Mouse (Mus musculus): ENCODE data around the gene Sap18. TPM values are rescaled to one million over a fixed set of nuclear protein-coding genes. Genes with fewer than 3 reads are reported as not detected.
"Not testable (repeated sequence)": the region's sequence is repeated elsewhere in the genome, so short reads cannot be mapped to it uniquely, and the experiment has no call there.

Sap18 gene
- polyA plus RNA-seq, 1 experiment from 2014 or later: 28.5 TPM

- peaks cover 54% of the 10 kb centered on the region for H3K36me3 ChIP-seq
- H3K9me3 ChIP-seq (replicated peaks): no peaks in the 10 kb centered on the region
- H3K27me3 ChIP-seq: no peaks in the 10 kb centered on the region
- no peak overlapping the region for H3K27ac ChIP-seq
- WGBS: 82% methylated on average over 10 of the region's 10 CpGs
- no peak overlapping the region for H3K4me2 ChIP-seq
- no peak overlapping the region for H3K9ac ChIP-seq
- no peaks in the 10 kb centered on the region for H3K4me1 ChIP-seq
- no peak for ATAC-seq (replicated peaks; ENCODE audit: low FRiP score)
- H3K4me3 ChIP-seq (replicated peaks): no peak overlapping the region
Observed at GRCm38 (mm10) chr14:57835157-57835556, 37.2 kb downstream of the Sap18 start.

- no peak for ATAC-seq (replicated peaks; ENCODE audit: low FRiP score)
Observed at GRCm38 (mm10) chr14:57844535-57844934, 46.6 kb downstream of the Sap18 start.

GRCm38 (mm10) chr14:57848061-57848460, 50.1 kb downstream of the Sap18 start:
- H3K9ac ChIP-seq; H3K27me3 ChIP-seq; ATAC-seq (replicated peaks; ENCODE audit: low FRiP score); H3K27ac ChIP-seq; H3K9me3 ChIP-seq (replicated peaks); H3K4me1 ChIP-seq; H3K4me2 ChIP-seq; H3K4me3 ChIP-seq (replicated peaks): not testable (repeated sequence)
- 85% methylated on average over 5 of the region's 5 CpGs for WGBS
- H3K36me3 ChIP-seq: peaks cover 66% of the 10 kb centered on the region

More at GRCm38 (mm10) chr14:57844535-57844934, 46.6 kb downstream of the Sap18 start:
- 91% methylated on average over 3 of the region's 3 CpGs for WGBS
- no peaks in the 10 kb centered on the region for H3K27me3 ChIP-seq
- no peak overlapping the region for H3K4me3 ChIP-seq (replicated peaks)
- no peak overlapping the region for H3K4me2 ChIP-seq
- H3K36me3 ChIP-seq: peaks cover 72% of the 10 kb centered on the region
- no peak overlapping the region for H3K27ac ChIP-seq
- H3K9me3 ChIP-seq (replicated peaks): no peaks in the 10 kb centered on the region
- H3K4me1 ChIP-seq: no peaks in the 10 kb centered on the region
- H3K9ac ChIP-seq: no peak overlapping the region

GRCm38 (mm10) chr14:57848646-57849045, 50.7 kb downstream of the Sap18 start:
- Histone ChIP-seq H3K4me3 (replicated peaks) (no peak overlapping the region), H3K36me3 (peaks cover 70% of the 10 kb centered on the region), H3K9ac (no peak overlapping the region), H3K27me3 (no peaks in the 10 kb centered on the region), H3K4me1 (no peaks in the 10 kb centered on the region), H3K27ac (no peak overlapping the region), H3K9me3 (replicated peaks) (no peaks in the 10 kb centered on the region), H3K4me2 (no peak overlapping the region)
- ATAC-seq (replicated peaks; ENCODE audit: low FRiP score): no peak
- WGBS: 90% methylated on average over 2 of the region's 2 CpGs

- no peaks in the 10 kb centered on the region for H3K27me3 ChIP-seq
- H3K27ac ChIP-seq: no peak overlapping the region
- no peak overlapping the region for H3K4me3 ChIP-seq (replicated peaks)
- WGBS: 83% methylated on average over 3 of the region's 3 CpGs
- no peak for ATAC-seq (replicated peaks; ENCODE audit: low FRiP score)
- no peak overlapping the region for H3K4me2 ChIP-seq
- H3K9me3 ChIP-seq (replicated peaks): no peaks in the 10 kb centered on the region
- no peaks in the 10 kb centered on the region for H3K4me1 ChIP-seq
- no peak overlapping the region for H3K9ac ChIP-seq
- H3K36me3 ChIP-seq: peaks cover 60% of the 10 kb centered on the region
Observed at GRCm38 (mm10) chr14:57850330-57850729, 52.4 kb downstream of the Sap18 start.

GRCm38 (mm10) chr14:57852961-57853360, 55.0 kb downstream of the Sap18 start:
- no peak overlapping the region for H3K27ac ChIP-seq
- H3K4me1 ChIP-seq: no peaks in the 10 kb centered on the region
- H3K9ac ChIP-seq: no peak overlapping the region
- H3K4me2 ChIP-seq: no peak overlapping the region
- 92% methylated on average over 2 of the region's 2 CpGs for WGBS
- ATAC-seq (replicated peaks; ENCODE audit: low FRiP score): no peak
- peaks cover 67% of the 10 kb centered on the region for H3K36me3 ChIP-seq
- H3K9me3 ChIP-seq (replicated peaks): no peaks in the 10 kb centered on the region
- no peaks in the 10 kb centered on the region for H3K27me3 ChIP-seq
- no peak overlapping the region for H3K4me3 ChIP-seq (replicated peaks)

GRCm38 (mm10) chr14:57856037-57856436, 58.1 kb downstream of the Sap18 start:
- not testable (repeated sequence) for H3K9ac ChIP-seq; H3K27me3 ChIP-seq; H3K4me1 ChIP-seq; H3K9me3 ChIP-seq (replicated peaks); H3K4me2 ChIP-seq; H3K4me3 ChIP-seq (replicated peaks); ATAC-seq (replicated peaks; ENCODE audit: low FRiP score); H3K27ac ChIP-seq
- H3K36me3 ChIP-seq: peaks cover 68% of the 10 kb centered on the region

Small RNAs within 50 kb of the gene (microRNA-seq; reads per million reads assigned to microRNA genes)
- not detected for gene Mir3077

Other genes with a start within 250 kb of the Sap18 start
- 82.3 and 89.2 TPM in 2 replicates for gene Eef1akmt1, start 226.6 kb upstream of the Sap18 start, polyA plus RNA-seq (2015; fragmentation: Nextera tagmentation; extraction: Ambion mirVana)
- gene Xpo4, start 132.8 kb upstream of the Sap18 start, polyA plus RNA-seq (2015; fragmentation: Nextera tagmentation; extraction: Ambion mirVana): 22.4 and 24.0 TPM in 2 replicates
- not detected in 2 replicates for gene Gm49361, start 52.1 kb upstream of the Sap18 start, polyA plus RNA-seq (2015; fragmentation: Nextera tagmentation; extraction: Ambion mirVana)
- gene Lats2, start 39.8 kb upstream of the Sap18 start, polyA plus RNA-seq (2015; fragmentation: Nextera tagmentation; extraction: Ambion mirVana): 23.5 and 24.5 TPM in 2 replicates
- 43.1 and 44.1 TPM in 2 replicates for gene Ska3, start 28.0 kb downstream of the Sap18 start, polyA plus RNA-seq (2015; fragmentation: Nextera tagmentation; extraction: Ambion mirVana)
- 146 and 147 TPM in 2 replicates for gene Mrpl57, start 28.1 kb downstream of the Sap18 start, polyA plus RNA-seq (2015; fragmentation: Nextera tagmentation; extraction: Ambion mirVana)
- 70.8 and 77.5 TPM in 2 replicates for gene Zdhhc20, start 92.1 kb downstream of the Sap18 start, polyA plus RNA-seq (2015; fragmentation: Nextera tagmentation; extraction: Ambion mirVana)
- 82.2 and 86.3 TPM in 2 replicates for gene Micu2, start 201.1 kb downstream of the Sap18 start, polyA plus RNA-seq (2015; fragmentation: Nextera tagmentation; extraction: Ambion mirVana)

All from kidney, embryonic 15.5 days (tissue).